Mouse (Mus musculus) embryonic fibroblast, embryonic 13.5 days (primary cell): ENCODE measurements around the gene Unkl.

Experiments used
- CTCF ChIP-seq: IDR thresholded peaks from 2 replicates; pipeline ENCODE4 v1.5.1; 2011; ENCODE audit warnings: mild to moderate bottlenecking, control low read depth, low read length, moderate library complexity, borderline replicate concordance; ENCODE audit not compliant: insufficient read depth
- POLR2A ChIP-seq: IDR thresholded peaks from 2 replicates; pipeline ENCODE4 v1.6.1; 2011; ENCODE audit warnings: low read depth, mild to moderate bottlenecking, control low read depth, low read length, moderate library complexity

GRCm38 (mm10) chr17:25163387-25163786 is 24.8 kb upstream of the Unkl start:
- no peak for TF ChIP-seq POLR2A
- TF ChIP-seq CTCF = no peak
